Mouse (Mus musculus): ENCODE results near the gene Abhd6. TPM values are rescaled to one million over a fixed set of nuclear protein-coding genes. Genes with fewer than 3 reads are reported as not detected.
A peak's percentile ranks its signal among the peaks of the same experiment; 100 is the strongest.

Gene Abhd6
- polyA plus RNA-seq, 1 experiment from 2014 or later, result 40.1 TPM

DNA sequence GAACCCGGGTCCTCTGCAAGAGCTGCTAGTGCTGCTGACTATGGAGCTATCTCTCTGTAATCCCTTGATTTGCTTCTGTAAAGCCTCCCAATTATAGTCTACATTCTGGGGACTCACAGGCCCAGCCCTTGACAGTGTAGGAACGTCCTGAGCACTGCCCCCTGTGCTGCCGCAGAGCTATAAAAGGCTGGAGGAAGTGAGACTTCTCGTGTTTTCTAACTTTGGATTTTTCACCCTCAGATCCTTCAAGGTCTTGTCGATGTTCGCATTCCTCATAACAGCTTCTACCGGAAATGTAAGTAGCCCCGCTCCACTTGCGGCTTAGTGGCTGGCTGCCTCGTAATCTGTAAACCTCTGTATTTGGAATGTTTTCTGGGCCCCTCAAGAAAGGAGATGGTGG lies 46.6 kb downstream of the Abhd6 start:
- peaks cover 35% of the 10 kb centered on the region for H3K36me3 ChIP-seq
- no peak for ATAC-seq (ENCODE audit: low FRiP score)
- WGBS, result 89% methylated on average over 10 of the region's 10 CpGs

DNA sequence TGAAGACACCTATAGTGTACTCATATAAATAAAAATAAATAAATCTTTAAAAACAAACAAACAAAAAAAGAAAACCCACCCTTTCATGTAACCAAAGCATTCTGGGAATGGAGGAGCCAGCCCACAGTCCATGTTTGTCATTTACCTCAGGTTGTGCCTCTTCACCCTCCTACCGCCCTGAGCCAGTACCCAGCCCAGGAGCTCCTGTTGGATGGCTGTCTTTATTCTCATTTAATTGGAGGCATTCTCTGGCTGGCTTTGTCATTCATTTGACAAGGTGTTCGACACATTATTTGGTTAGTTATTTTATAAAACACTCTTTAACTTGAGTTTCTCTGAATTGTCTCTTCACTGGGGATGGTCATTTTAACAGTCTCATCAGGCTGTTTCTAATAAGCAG lies 49.2 kb downstream of the Abhd6 start:
- Histone ChIP-seq H3K36me3 (peaks cover 38% of the 10 kb centered on the region), H3K27me3 (replicated peaks) (no peaks in the 10 kb centered on the region), H3K9ac (replicated peaks) (no peak overlapping the region), H3K27ac (replicated peaks) (no peak overlapping the region), H3K4me2 (no peak overlapping the region), H3K9me3 (replicated peaks) (no peaks in the 10 kb centered on the region), H3K4me3 (replicated peaks) (no peak overlapping the region), H3K4me1 (no peaks in the 10 kb centered on the region)
- no peak for ATAC-seq (ENCODE audit: low FRiP score)
- WGBS, result 91% methylated on average over 2 of the region's 2 CpGs

More for the DNA sequence above, 46.6 kb downstream of the Abhd6 start:
- Histone ChIP-seq H3K9me3 (replicated peaks) (no peaks in the 10 kb centered on the region), H3K4me1 (no peaks in the 10 kb centered on the region), H3K27me3 (replicated peaks) (no peaks in the 10 kb centered on the region), H3K4me2 (no peak overlapping the region), H3K27ac (replicated peaks) (no peak overlapping the region), H3K9ac (replicated peaks) (no peak overlapping the region), H3K4me3 (replicated peaks) (no peak overlapping the region)

DNA sequence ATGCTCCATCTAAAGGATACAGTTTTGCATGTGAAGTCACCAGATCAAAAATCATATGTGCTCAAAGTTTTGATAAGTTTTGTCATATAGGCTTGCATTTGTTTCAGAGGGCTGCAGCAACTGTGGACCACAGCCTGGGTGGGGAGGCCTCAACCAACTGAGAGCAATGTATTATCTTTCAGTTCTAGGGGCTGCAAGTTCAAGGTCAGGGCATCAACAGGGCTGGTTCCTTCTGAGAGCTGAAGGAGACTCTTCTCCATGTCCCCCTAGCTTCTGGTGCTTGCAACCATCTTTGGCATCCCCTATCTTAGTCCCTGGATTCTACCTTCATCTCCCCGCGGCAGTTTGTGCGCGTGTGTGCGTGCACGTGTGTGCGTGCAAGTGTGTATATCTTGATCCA lies 50.0 kb downstream of the Abhd6 start:
- 98% methylated on average over 7 of the region's 7 CpGs for WGBS
- Histone ChIP-seq H3K36me3 (peaks cover 33% of the 10 kb centered on the region), H3K4me1 (no peaks in the 10 kb centered on the region), H3K9me3 (replicated peaks) (no peaks in the 10 kb centered on the region), H3K4me2 (no peak overlapping the region), H3K27me3 (replicated peaks) (no peaks in the 10 kb centered on the region), H3K27ac (replicated peaks) (no peak overlapping the region), H3K9ac (replicated peaks) (no peak overlapping the region), H3K4me3 (replicated peaks) (no peak overlapping the region)
- ATAC-seq (ENCODE audit: low FRiP score), result no peak

DNA sequence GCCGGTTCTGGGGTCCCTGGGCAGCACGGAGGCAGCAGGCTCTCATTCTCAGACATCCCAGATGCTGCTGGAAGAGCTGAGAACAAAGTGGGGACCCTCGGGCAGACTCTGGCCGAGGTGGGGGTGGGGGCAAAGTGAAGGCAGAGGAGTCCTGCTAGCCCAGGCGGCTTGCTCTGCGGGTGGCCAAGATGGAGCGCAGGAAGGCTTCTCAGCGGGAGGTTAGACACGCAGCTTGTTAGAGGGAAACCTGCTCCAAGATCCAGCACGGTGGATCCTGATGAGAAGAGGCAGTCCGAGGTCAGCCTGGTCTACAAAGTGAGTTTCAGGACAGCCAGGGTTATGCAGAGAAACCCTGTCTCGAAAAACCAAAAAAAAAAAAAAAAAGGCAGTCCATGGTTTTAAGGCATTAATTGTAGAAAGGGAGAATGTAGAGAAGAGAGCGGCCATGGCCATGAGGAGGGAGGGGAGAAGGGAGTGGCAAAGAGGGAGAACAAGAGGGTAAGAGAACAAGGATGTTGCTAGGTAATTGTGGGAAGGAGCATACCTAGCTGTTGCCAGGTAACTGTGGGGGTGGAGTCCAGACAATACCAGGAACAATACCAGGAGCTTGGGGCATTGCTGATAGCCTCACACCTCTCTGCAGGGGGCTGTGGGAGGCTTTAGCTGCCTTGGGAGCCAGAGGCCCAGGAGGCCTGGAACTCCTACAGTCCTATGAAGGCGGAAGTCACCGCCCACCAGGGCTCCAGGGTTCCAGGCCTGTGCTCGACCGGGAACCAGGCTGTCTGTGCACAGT lies 51.8 kb downstream of the Abhd6 start:
- no peaks in the 10 kb centered on the region for H3K4me1 ChIP-seq
- H3K4me3 ChIP-seq (replicated peaks), result no peak overlapping the region
- peaks cover 18% of the 10 kb centered on the region for H3K36me3 ChIP-seq
- no peaks in the 10 kb centered on the region for H3K27me3 ChIP-seq (replicated peaks)
- 28% methylated on average over 17 of the region's 17 CpGs for whole genome bisulfite sequencing
- ATAC-seq (ENCODE audit: low FRiP score), result no peak
- H3K27ac ChIP-seq (replicated peaks), result no peak overlapping the region
- no peak overlapping the region for H3K9ac ChIP-seq (replicated peaks)
- no peak overlapping the region for H3K4me2 ChIP-seq
- H3K9me3 ChIP-seq (replicated peaks), result no peaks in the 10 kb centered on the region

DNA sequence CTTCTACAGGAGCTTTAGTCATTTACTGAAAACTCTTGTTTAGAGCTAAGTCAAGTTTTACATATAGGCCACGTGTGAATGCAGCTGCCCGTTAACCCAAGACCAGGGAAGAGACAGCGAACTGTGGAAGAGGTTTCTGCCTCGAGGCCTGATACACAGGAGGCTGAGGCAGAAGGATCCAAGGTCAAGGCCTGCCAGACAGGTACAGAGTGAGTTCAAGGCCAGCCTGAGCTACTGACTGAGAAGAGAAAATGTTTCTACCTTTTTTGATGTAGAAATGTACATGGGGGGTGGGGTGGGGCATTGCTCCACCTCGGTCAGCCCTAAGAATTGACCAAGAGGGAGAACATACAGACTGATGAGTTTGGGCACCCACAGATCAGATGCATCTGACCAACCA lies 53.4 kb downstream of the Abhd6 start:
- no peaks in the 10 kb centered on the region for H3K9me3 ChIP-seq (replicated peaks)
- 90% methylated on average over 5 of the region's 5 CpGs for WGBS

DNA sequence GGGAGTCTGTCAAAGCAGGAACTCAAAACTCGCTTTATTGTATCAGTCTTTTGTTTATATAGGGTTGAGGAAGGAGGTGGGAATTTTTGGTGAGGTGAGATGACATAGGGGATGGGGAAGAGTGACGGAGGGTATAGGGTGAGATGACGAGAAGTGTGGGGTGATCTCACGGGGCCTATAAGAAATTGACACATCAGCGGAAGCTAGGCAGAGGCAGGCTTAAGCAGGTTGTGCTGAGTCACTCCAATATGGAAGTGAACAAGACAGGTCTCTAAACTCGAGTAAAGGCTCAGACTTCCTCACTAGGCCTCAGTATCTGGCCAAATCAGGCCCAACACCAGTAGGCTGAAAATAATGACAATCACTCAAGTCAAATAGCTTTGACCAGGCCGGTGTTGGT lies 57.2 kb downstream of the Abhd6 start:
- Histone ChIP-seq H3K9me3 (replicated peaks) (no peaks in the 10 kb centered on the region), H3K36me3 (peaks cover 9% of the 10 kb centered on the region), H3K4me1 (0 out of 2 replicates have a peak, but pooled peaks cover 3% of the 10 kb centered on the region), H3K9ac (replicated peaks) (no peak overlapping the region), H3K4me2 (no peak overlapping the region), H3K27me3 (replicated peaks) (no peaks in the 10 kb centered on the region), H3K27ac (replicated peaks) (no peak overlapping the region), H3K4me3 (replicated peaks) (no peak overlapping the region)
- no peak for ATAC-seq (ENCODE audit: low FRiP score)
- 94% methylated on average over 7 of the region's 7 CpGs for WGBS

More for the DNA sequence above, 53.4 kb downstream of the Abhd6 start:
- no peaks in the 10 kb centered on the region for H3K4me1 ChIP-seq
- no peak for ATAC-seq (ENCODE audit: low FRiP score)
- H3K27me3 ChIP-seq (replicated peaks), result no peaks in the 10 kb centered on the region
- peaks cover 12% of the 10 kb centered on the region for H3K36me3 ChIP-seq
- H3K27ac ChIP-seq (replicated peaks), result no peak overlapping the region
- H3K9ac ChIP-seq (replicated peaks), result no peak overlapping the region
- no peak overlapping the region for H3K4me3 ChIP-seq (replicated peaks)
- no peak overlapping the region for H3K4me2 ChIP-seq

DNA sequence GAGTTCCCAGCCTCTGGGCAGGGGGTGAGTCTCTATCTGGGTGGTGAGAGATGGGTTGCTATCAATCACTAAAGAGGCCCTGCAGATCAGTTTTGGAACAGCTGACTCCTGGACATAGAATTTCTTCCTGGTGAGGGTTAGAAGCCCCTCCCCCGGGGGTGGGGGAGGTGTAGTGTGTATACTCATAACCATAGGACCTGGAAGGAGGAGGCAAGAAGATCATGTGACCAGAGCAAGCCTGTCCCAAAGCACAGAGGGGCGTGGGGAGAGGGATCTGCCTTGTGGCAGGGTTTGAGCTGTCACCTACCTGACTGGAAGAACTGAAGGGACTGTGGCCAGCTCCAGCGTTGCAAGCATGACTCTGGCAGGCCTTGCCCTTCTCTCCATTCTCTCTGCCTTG lies 59.4 kb downstream of the Abhd6 start:
- ATAC-seq (ENCODE audit: low FRiP score), result no peak
- Histone ChIP-seq H3K27ac (replicated peaks) (peak overlapping the region; percentile 48; the same call in 1 of the 2 replicates), H3K9me3 (replicated peaks) (no peaks in the 10 kb centered on the region), H3K4me3 (replicated peaks) (no peak overlapping the region), H3K27me3 (replicated peaks) (no peaks in the 10 kb centered on the region), H3K9ac (replicated peaks) (no peak overlapping the region), H3K36me3 (peaks cover 3% of the 10 kb centered on the region; the same call in 1 of the 2 replicates), H3K4me1 (0 out of 2 replicates have a peak, but pooled peaks cover 3% of the 10 kb centered on the region), H3K4me2 (no peak overlapping the region)
- 30% methylated on average over 3 of the region's 3 CpGs for WGBS

DNA sequence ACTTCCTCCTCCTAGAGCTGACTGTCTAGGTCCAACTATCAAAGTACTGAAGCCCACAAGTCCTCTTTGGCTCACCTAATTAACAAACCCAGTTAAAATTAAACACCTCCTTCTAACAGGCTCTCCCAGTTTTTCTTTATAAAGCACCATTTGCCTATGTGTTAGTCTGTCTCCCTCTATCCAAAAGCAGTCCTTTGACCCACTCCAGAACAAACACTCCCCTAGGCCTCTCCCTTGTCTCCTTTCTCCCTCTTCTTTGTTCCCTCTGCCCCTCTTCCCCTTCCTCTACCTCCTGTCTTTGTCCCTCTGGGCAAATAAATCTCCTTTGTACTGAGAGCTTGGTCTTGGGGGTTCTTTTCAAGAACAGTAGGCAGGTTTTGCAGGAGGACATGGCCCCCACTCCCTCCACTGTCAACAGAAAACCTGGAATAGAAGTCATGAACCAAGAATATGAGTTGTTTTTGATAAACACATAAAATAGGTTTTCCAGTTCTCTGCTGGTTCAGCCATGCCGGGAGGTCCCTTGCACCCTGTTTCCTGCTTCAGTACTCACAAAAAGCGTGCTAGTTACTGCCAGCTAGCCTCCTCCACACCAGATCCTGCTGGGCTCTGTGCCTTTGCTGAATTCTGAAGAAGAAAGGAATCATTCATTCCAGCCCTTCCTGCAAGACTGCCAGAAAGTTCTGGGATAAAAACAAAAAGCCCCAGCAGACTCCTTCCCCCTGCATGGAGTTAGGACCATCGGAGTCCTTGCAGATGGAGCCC lies 60.0 kb downstream of the Abhd6 start:
- Histone ChIP-seq H3K9ac (replicated peaks) (no peak overlapping the region), H3K27me3 (replicated peaks) (no peaks in the 10 kb centered on the region), H3K4me3 (replicated peaks) (no peak overlapping the region), H3K4me2 (no peak overlapping the region), H3K9me3 (replicated peaks) (no peaks in the 10 kb centered on the region), H3K4me1 (0 out of 2 replicates have a peak, but pooled peaks cover 3% of the 10 kb centered on the region), H3K27ac (replicated peaks) (peak overlapping the region; percentile 48), H3K36me3 (peaks cover under 1% of the 10 kb centered on the region; the same call in 1 of the 2 replicates)
- WGBS, result 32% methylated on average over 3 of the region's 3 CpGs
- peak; percentile 3; the same call in 1 of the 2 replicates for ATAC-seq (ENCODE audit: low FRiP score)

DNA sequence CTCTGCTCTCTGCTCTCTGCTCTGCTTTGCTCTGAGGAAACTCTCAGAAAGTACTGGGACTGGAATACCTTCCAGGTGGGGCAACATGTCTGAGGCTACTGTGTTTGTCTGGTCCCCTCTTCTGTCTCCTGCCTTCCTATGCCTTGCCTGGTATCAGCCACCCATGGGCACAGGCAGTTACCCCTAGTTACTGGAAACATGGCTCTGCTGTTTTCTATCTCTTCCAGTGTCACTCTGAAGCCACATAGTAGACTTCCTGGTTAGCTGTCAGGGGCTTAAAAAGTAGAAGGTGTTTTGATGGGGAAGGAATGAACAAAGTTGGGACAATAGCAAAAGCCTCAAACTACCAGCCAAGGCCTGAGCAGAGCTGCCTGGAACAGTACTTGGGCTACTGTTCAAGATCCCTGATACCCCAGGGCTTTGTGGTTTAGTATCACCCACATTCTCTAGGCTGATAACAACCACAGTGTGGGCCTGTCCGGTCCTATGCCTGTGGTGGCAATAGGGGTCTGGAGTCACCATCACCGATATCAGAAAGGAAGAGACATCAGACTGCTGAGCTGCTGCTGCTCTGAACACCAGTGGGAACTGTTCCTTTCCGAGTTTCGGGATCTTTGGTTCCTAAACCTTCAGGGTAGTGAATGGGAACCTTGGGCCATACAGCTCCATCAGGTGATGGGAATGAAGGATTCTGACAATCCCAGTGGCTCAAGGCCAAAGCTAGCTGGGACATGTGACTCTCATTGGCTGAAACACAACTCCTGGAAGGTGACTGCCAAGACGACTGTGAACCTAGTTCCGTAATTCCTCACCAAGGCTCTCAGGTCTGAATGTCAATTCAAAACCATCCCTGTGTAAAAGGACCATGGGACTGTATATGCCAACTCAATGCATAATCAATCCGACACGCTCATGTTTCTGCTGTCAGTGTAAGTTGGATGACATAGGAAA lies 61.4 kb downstream of the Abhd6 start:
- no peak overlapping the region for H3K4me3 ChIP-seq (replicated peaks)
- no peaks in the 10 kb centered on the region for H3K27me3 ChIP-seq (replicated peaks)
- H3K9ac ChIP-seq (replicated peaks), result no peak overlapping the region
- H3K4me2 ChIP-seq, result no peak overlapping the region
- no peaks in the 10 kb centered on the region for H3K9me3 ChIP-seq (replicated peaks)
- no peaks in the 10 kb centered on the region for H3K36me3 ChIP-seq
- 0 out of 2 replicates have a peak, but pooled peaks cover 3% of the 10 kb centered on the region for H3K4me1 ChIP-seq
- no peak for ATAC-seq (ENCODE audit: low FRiP score)
- no peak overlapping the region for H3K27ac ChIP-seq (replicated peaks)
- 84% methylated on average over 8 of the region's 8 CpGs for WGBS

DNA sequence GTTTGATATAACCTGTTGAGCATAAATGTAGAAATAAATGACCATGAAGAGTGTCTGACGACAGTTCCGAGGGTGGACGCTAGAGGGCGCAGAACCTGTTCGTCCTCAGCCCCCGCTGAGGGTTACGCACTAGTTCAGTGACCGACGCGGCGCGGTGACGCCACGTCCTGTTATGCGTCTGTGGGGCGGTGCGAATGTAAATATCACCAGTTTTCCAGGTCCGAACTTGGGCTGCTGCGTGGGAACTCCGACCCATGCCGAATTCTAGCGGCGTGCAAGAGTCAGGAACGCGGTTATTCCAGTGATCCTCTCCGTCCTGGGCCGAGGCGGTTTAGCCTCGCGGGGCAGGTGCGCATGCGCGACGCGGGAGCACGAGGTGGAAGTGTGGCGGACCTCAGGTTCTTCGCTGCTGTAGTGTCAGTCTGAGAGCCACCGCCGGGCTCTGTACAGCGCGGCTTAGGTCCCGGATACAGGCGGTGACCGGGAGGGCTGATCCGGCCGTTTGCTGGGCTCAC lies 77.5 kb downstream of the Abhd6 start, which contains the start of gene Rpp14:
Gene Rpp14 (plus strand): TSS at position 203 of the 515 bp plus-strand sequence.
- H3K36me3 ChIP-seq, result peaks cover 14% of the 10 kb centered on the region
- H3K27me3 ChIP-seq (replicated peaks), result no peaks in the 10 kb centered on the region
- ATAC-seq (ENCODE audit: low FRiP score), result peak; percentile 97
- H3K9me3 ChIP-seq (replicated peaks), result no peaks in the 10 kb centered on the region
- peak within 1 kb of the TSS; percentile 85 for H3K9ac ChIP-seq (replicated peaks)
- peak within 1 kb of the TSS; percentile 76 for H3K4me2 ChIP-seq
- peak within 1 kb of the TSS; percentile 98 for H3K27ac ChIP-seq (replicated peaks)
- peak within 1 kb of the TSS; percentile 81 for H3K4me3 ChIP-seq (replicated peaks)
- peaks cover 19% of the 10 kb centered on the region for H3K4me1 ChIP-seq
- 0% methylated on average over 47 of the region's 47 CpGs for WGBS

DNA sequence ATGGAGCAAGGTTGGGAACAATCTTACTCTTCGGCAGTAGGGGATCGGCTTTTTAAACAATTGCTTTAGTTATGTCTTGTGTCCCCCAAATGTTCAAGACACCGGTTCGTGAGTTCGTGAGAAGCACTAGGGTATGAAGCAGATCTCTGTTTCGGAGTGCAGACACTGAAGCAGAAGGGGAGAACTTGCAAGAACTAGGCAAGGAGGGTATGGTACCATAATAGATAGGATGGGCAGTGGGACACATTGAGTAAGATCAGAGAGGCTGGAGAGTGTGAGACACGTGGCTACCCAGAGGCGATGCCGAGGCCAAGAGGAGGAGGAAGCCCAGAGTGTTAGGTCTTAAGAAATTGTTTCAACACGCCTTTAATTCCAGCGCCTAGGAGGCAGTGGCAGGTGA lies 78.0 kb downstream of the Abhd6 start:
- 4% methylated on average over 11 of the region's 11 CpGs for WGBS
- H3K27me3 ChIP-seq (replicated peaks), result no peaks in the 10 kb centered on the region
- H3K9ac ChIP-seq (replicated peaks), result peak overlapping the region; percentile 85
- peak overlapping the region; percentile 76 for H3K4me2 ChIP-seq
- peak overlapping the region; percentile 98 for H3K27ac ChIP-seq (replicated peaks)
- H3K4me3 ChIP-seq (replicated peaks), result peak overlapping the region; percentile 81
- peaks cover 19% of the 10 kb centered on the region for H3K36me3 ChIP-seq
- H3K9me3 ChIP-seq (replicated peaks), result no peaks in the 10 kb centered on the region
- H3K4me1 ChIP-seq, result peaks cover 19% of the 10 kb centered on the region
- ATAC-seq (ENCODE audit: low FRiP score), result peak; percentile 62

Data from neural tube, embryonic 15.5 days (tissue).